Mouse (Mus musculus) T-cell, adult 2 months (primary cell): ENCODE results near the gene Fbxo42.

ENCODE experiments used
- DNase-seq: peaks from one replicate; pipeline ENCODE4 v3.0.0; 2022; ENCODE audit warnings: low spot score

Gene Fbxo42

GRCm38 (mm10) chr4:141175783-141176182, 28.1 kb downstream of the Fbxo42 start:
- DNase-seq: no peak

GRCm38 (mm10) chr4:141176328-141176838, 28.7 kb downstream of the Fbxo42 start:
- no peak for DNase-seq

GRCm38 (mm10) chr4:141178500-141178899, 30.8 kb downstream of the Fbxo42 start:
- DNase-seq: no peak

GRCm38 (mm10) chr4:141180831-141181230, 33.1 kb downstream of the Fbxo42 start:
- no peak for DNase-seq

GRCm38 (mm10) chr4:141181981-141182380, 34.3 kb downstream of the Fbxo42 start:
- DNase-seq: no peak

GRCm38 (mm10) chr4:141183932-141184331, 36.2 kb downstream of the Fbxo42 start:
- DNase-seq: peak; percentile 6

- no peak for DNase-seq
Measured at GRCm38 (mm10) chr4:141184426-141184825, 36.7 kb downstream of the Fbxo42 start.

- DNase-seq: no peak
Measured at GRCm38 (mm10) chr4:141186923-141187836, 39.5 kb downstream of the Fbxo42 start.

- no peak for DNase-seq
Measured at GRCm38 (mm10) chr4:141191294-141191693, 43.6 kb downstream of the Fbxo42 start.

GRCm38 (mm10) chr4:141194553-141194952, 46.8 kb downstream of the Fbxo42 start:
- DNase-seq: no peak

- no peak for DNase-seq
Measured at GRCm38 (mm10) chr4:141196981-141197685, 49.4 kb downstream of the Fbxo42 start.

GRCm38 (mm10) chr4:141197686-141198035, 49.9 kb downstream of the Fbxo42 start:
- DNase-seq: no peak

- DNase-seq: no peak
Measured at GRCm38 (mm10) chr4:141200906-141201305, 53.2 kb downstream of the Fbxo42 start.

- no peak for DNase-seq
Measured at GRCm38 (mm10) chr4:141202192-141202591, 54.5 kb downstream of the Fbxo42 start.

GRCm38 (mm10) chr4:141204580-141205061, 56.9 kb downstream of the Fbxo42 start:
- DNase-seq: peak; percentile 8

GRCm38 (mm10) chr4:141207081-141207480, 59.4 kb downstream of the Fbxo42 start:
- no peak for DNase-seq

- DNase-seq: peak; percentile 56
Measured at GRCm38 (mm10) chr4:141210524-141211219, 63.0 kb downstream of the Fbxo42 start.

- DNase-seq: no peak
Measured at GRCm38 (mm10) chr4:141211646-141212045, 63.9 kb downstream of the Fbxo42 start.

GRCm38 (mm10) chr4:141212892-141213291, 65.2 kb downstream of the Fbxo42 start:
- DNase-seq: no peak

- no peak for DNase-seq
Measured at GRCm38 (mm10) chr4:141213342-141213741, 65.6 kb downstream of the Fbxo42 start.

- peak; percentile 88 for DNase-seq
Measured at GRCm38 (mm10) chr4:141213770-141214336, 66.1 kb downstream of the Fbxo42 start, which contains the start of gene Rsg1. Rsg1 (plus strand) TSS chr4:141213956.
